Mouse (Mus musculus): ENCODE results near the gene Phospho1.

- TF ChIP-seq CTCF (IDR thresholded peaks at IDR 0.05; ENCODE audit: insufficient read depth, low read length) (no peak), POLR2A (IDR thresholded peaks at IDR 0.05; ENCODE audit: borderline replicate concordance, extremely low read depth, low read depth, low read length) (no peak)
Measured at GRCm38 (mm10) chr11:95785675-95786074, 38.6 kb upstream of the Phospho1 start.

Measured in lung, adult 2 months (tissue).